In the genomic region with DNA sequence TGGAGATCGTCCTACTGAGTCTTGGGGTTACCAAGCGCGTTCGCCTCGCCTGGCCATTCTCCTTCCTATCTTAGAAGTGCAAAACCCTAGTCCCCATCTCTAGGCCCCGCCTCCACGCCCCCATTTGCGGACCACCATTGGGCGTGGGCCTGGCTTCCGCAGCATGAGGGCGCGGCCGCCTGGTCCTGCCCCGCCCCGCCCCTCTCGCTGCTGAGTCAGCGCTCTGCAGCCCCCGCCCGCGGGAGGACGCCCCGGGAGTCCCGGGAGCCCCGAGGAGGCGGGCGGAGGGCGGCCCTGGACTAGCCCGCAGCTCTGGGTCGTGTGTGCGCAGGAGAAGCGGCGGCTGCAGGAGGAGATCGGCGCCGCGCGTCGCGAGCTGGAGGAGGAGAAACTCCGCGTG, we compare ENCODE assay signal across 8 mouse cellular contexts. TPM values are rescaled to one million over a fixed set of nuclear protein-coding genes. Genes with fewer than 3 reads are reported as not detected.
DNase-seq lines count a peak whose midpoint lies in the region; ATAC-seq lines count a peak whose summit lies in the region.

No protein-coding gene starts in this region.

- peak overlapping the region; percentile 77 for H3K4me2 ChIP-seq in kidney, embryonic 16.5 days (replicated peaks; ENCODE audit: low read depth, low read length)
- peak overlapping the region; percentile 87 for H3K4me2 ChIP-seq in forebrain, embryonic 14.5 days (ENCODE audit: low read length)
- peak overlapping the region; percentile 88 for H3K4me2 ChIP-seq in midbrain, embryonic 14.5 days (ENCODE audit: low read length)

- 2% methylated on average over 40 of the region's 41 CpGs for WGBS in kidney, embryonic 16.5 days
- under 1% methylated on average over 40 of the region's 41 CpGs for WGBS in forebrain, embryonic 14.5 days
- WGBS in midbrain, embryonic 14.5 days = under 1% methylated on average over 41 of the region's 41 CpGs

- peak overlapping the region; percentile 54 for H3K4me3 ChIP-seq in kidney, embryonic 16.5 days (ENCODE audit: low read length)
- H3K4me3 ChIP-seq in forebrain, embryonic 14.5 days (ENCODE audit: low read depth, low read length) = peak overlapping the region; percentile 44
- peak overlapping the region; percentile 43 for H3K4me3 ChIP-seq in midbrain, embryonic 14.5 days (replicated peaks; ENCODE audit: low read depth, low read length)

- peaks cover 3% of the 10 kb centered on the region; the same call in 1 of the 2 replicates for H3K27me3 ChIP-seq in kidney, embryonic 16.5 days (ENCODE audit: insufficient read depth, low read length)
- peaks cover 31% of the 10 kb centered on the region for H3K27me3 ChIP-seq in forebrain, embryonic 14.5 days (replicated peaks; ENCODE audit: control insufficient read depth, insufficient read depth, low read length)
- H3K27me3 ChIP-seq in midbrain, embryonic 14.5 days (ENCODE audit: control insufficient read depth, insufficient read depth, low read length) = peaks cover 17% of the 10 kb centered on the region; the same call in 1 of the 2 replicates

- H3K36me3 ChIP-seq in kidney, embryonic 16.5 days (ENCODE audit: insufficient read depth, low read length) = no peaks in the 10 kb centered on the region; the same call in 1 of the 2 replicates
- no peaks in the 10 kb centered on the region for H3K36me3 ChIP-seq in forebrain, embryonic 14.5 days (ENCODE audit: control insufficient read depth, insufficient read depth, low read length)
- H3K36me3 ChIP-seq in midbrain, embryonic 14.5 days (ENCODE audit: control insufficient read depth, insufficient read depth, low read length) = no peaks in the 10 kb centered on the region

- no peak for DNase-seq in kidney, adult 18-20 months
- peak; percentile 59 for DNase-seq in WW6 (ENCODE audit: low read depth, low spot score)
- peak; percentile 78 for DNase-seq in forebrain, embryonic 14.5 days (ENCODE audit: low spot score)
- peak; percentile 69 for DNase-seq in kidney, postnatal 14 days
- peak; percentile 80 for DNase-seq in midbrain, embryonic 14.5 days
- DNase-seq in thymus, adult 18-20 months = peak; percentile 60 to 64

- peak overlapping the region; percentile 63 for H3K9ac ChIP-seq in kidney, embryonic 16.5 days (replicated peaks; ENCODE audit: low read length)
- H3K9ac ChIP-seq in forebrain, embryonic 14.5 days (ENCODE audit: low read length) = peak overlapping the region; percentile 58
- H3K9ac ChIP-seq in midbrain, embryonic 14.5 days (replicated peaks; ENCODE audit: low read length) = peak overlapping the region; percentile 57

- no peaks in the 10 kb centered on the region for H3K9me3 ChIP-seq in kidney, embryonic 16.5 days (ENCODE audit: low read length)
- H3K9me3 ChIP-seq in forebrain, embryonic 14.5 days (replicated peaks; ENCODE audit: control insufficient read depth, low read length) = no peaks in the 10 kb centered on the region
- H3K9me3 ChIP-seq in midbrain, embryonic 14.5 days (ENCODE audit: control insufficient read depth, low read length) = no peaks in the 10 kb centered on the region

- H3K27ac ChIP-seq in kidney, embryonic 16.5 days (ENCODE audit: low read length) = no peak overlapping the region
- no peak overlapping the region for H3K27ac ChIP-seq in forebrain, embryonic 14.5 days (ENCODE audit: low read depth, low read length)
- H3K27ac ChIP-seq in midbrain, embryonic 14.5 days (replicated peaks; ENCODE audit: low read depth, low read length) = no peak overlapping the region

- peak; percentile 46 for ATAC-seq in kidney, embryonic 16.5 days (ENCODE audit: low FRiP score, low TSS enrichment)
- peak; percentile 88 for ATAC-seq in forebrain, embryonic 14.5 days
- peak; percentile 83 for ATAC-seq in midbrain, embryonic 14.5 days (ENCODE audit: low FRiP score, low TSS enrichment)
- no peak for ATAC-seq in cerebellum, adult (ENCODE audit: insufficient number of reproducible peaks, low FRiP score, low TSS enrichment)

- peaks cover 46% of the 10 kb centered on the region for H3K4me1 ChIP-seq in kidney, embryonic 16.5 days (ENCODE audit: insufficient read depth, low read length)
- no peaks in the 10 kb centered on the region for H3K4me1 ChIP-seq in forebrain, embryonic 14.5 days (ENCODE audit: control insufficient read depth, insufficient read depth, low read length)
- H3K4me1 ChIP-seq in midbrain, embryonic 14.5 days (ENCODE audit: control insufficient read depth, insufficient read depth, low read length) = 0 out of 2 replicates have a peak, but pooled peaks cover 7% of the 10 kb centered on the region

RNA-seq across cellular contexts. Expression of a gene that starts 4.6 kb away (rescaled TPM):
- 15.5 and 16.7 TPM in 2 replicates for polyA plus RNA-seq in kidney, embryonic 16.5 days (2015; fragmentation: Nextera tagmentation; extraction: Ambion mirVana)
- polyA plus RNA-seq in forebrain, embryonic 14.5 days (2014; fragmentation: Nextera tagmentation; extraction: Ambion mirVana) = 0.33 and 0.53 TPM in 2 replicates
- polyA plus RNA-seq in midbrain, embryonic 14.5 days (2014; fragmentation: Nextera tagmentation; extraction: Ambion mirVana) = 0.65 and 0.87 TPM in 2 replicates

RNA-seq across cellular contexts. Expression of a gene that starts 13.9 kb away (rescaled TPM):
- polyA plus RNA-seq in kidney, embryonic 16.5 days (2015; fragmentation: Nextera tagmentation; extraction: Ambion mirVana) = 7.5 and 9.0 TPM in 2 replicates
- not detected in 2 replicates for polyA plus RNA-seq in forebrain, embryonic 14.5 days (2014; fragmentation: Nextera tagmentation; extraction: Ambion mirVana)
- 0.94 TPM in 1 of 2 replicates, not detected in the other for polyA plus RNA-seq in midbrain, embryonic 14.5 days (2014; fragmentation: Nextera tagmentation; extraction: Ambion mirVana)

RNA-seq across cellular contexts. Expression of a gene that starts 16.5 kb away (rescaled TPM):
- polyA plus RNA-seq in kidney, embryonic 16.5 days (2015; fragmentation: Nextera tagmentation; extraction: Ambion mirVana) = 2.9 TPM in 2 replicates
- polyA plus RNA-seq in forebrain, embryonic 14.5 days (2014; fragmentation: Nextera tagmentation; extraction: Ambion mirVana) = 0.19 and 0.70 TPM in 2 replicates
- polyA plus RNA-seq in midbrain, embryonic 14.5 days (2014; fragmentation: Nextera tagmentation; extraction: Ambion mirVana) = 0.16 and 0.33 TPM in 2 replicates

RNA-seq across cellular contexts. Expression of a gene that starts 18.9 kb away (rescaled TPM):
- polyA plus RNA-seq in kidney, embryonic 16.5 days (2015; fragmentation: Nextera tagmentation; extraction: Ambion mirVana) = not detected in 2 replicates
- not detected in 2 replicates for polyA plus RNA-seq in forebrain, embryonic 14.5 days (2014; fragmentation: Nextera tagmentation; extraction: Ambion mirVana)
- polyA plus RNA-seq in midbrain, embryonic 14.5 days (2014; fragmentation: Nextera tagmentation; extraction: Ambion mirVana) = 1.2 TPM in 1 of 2 replicates, not detected in the other

RNA-seq across cellular contexts. Expression of a gene that starts 24.6 kb away (rescaled TPM):
- polyA plus RNA-seq in kidney, embryonic 16.5 days (2015; fragmentation: Nextera tagmentation; extraction: Ambion mirVana) = 0.51 and 1.1 TPM in 2 replicates
- polyA plus RNA-seq in forebrain, embryonic 14.5 days (2014; fragmentation: Nextera tagmentation; extraction: Ambion mirVana) = 0.77 and 1.3 TPM in 2 replicates
- 0.53 and 0.89 TPM in 2 replicates for polyA plus RNA-seq in midbrain, embryonic 14.5 days (2014; fragmentation: Nextera tagmentation; extraction: Ambion mirVana)
